Mouse (Mus musculus): ENCODE measurements around the gene Hnrnpab.

The Hnrnpab gene

DNA sequence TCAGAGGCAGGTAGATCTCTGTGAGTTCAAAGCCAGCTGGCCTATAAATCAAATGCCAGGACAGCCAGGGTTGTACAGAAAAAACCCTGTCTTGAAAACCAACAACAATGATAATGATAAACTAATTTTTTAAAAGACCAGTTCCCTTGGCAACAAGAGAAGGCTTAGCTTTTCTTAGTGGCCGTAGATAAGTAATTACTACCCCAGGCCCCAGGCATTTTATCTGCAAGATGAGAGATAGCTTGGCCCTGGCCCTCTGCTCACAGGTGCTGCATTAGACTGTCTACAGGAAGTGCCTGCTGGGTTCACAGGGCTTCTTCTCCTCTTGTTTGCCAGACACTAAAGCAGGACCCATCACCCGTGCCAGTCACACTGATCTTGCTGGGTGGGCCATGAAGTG lies 51.6 kb downstream of the Hnrnpab start:
- no peak for DNase-seq

DNA sequence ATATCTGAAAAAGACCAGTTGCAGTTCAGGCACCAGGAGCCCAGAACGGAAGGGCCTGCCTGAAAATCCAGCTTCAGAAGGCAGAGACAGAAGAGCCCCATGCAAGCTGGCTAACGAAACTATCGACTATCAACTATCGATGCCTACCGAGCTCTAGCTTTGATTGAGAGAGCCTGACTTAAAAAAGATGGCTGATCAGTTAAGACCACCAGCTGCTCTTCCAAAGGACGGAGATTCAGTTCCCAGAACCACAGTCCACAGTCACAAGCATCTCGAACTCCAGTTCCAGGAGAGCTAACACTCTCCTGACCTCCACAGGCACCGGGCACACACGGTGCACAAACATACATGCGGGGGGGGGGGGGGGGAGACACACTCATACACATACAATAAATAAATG lies 52.1 kb downstream of the Hnrnpab start:
- DNase-seq = no peak

DNA sequence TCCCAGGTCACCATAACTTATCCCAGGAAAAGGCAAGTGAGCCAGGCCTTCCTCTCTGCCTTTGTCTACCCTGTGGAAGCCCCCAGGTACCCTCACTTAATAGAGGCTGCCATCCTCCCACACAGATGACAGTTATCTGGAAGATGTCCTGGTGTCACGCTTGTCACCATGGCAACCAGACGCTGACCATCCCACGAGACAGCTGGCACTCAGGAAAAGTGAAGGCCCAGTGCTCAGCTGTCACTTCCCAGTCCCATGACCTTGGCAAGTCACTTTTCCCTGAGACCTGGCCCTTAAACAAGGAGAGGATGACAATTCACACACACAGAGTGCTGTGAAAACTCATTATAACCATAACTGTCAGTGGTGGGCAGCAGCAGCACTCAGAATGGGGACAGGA lies 54.6 kb downstream of the Hnrnpab start:
- DNase-seq = peak in 1 of 2 experiments; percentile 23

DNA sequence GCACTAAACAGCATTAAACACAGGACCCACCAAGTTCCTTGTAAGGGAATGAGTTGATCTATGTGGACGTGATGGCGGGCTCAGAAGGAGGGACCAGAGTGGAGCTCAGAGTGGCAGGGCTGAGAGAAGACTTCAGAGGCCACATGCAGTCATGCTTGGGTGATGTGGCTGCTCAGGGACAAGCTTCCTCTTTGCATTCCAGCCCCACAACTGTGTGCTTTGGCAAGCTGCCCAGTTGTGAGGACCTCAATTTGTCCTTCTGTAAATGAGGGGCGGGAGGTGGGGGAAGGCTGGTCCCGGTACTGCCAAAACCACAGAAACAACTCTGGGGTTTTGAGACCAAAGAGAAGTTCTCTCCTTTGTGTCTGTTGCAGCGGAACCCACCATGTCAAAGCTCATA lies 55.4 kb downstream of the Hnrnpab start:
- DNase-seq = no peak
